Mouse (Mus musculus) G1E-ER4 (cell line): ENCODE measurements around the gene Recql5. TPM values are rescaled to one million over a fixed set of nuclear protein-coding genes. Genes with fewer than 3 reads are reported as not detected.

Source experiments
- GATA1 ChIP-seq: IDR thresholded peaks from one replicate; pipeline ENCODE4 v1.8.0; 2012; ENCODE audit warnings: low read length, inconsistent platforms
- polyA plus RNA-seq: library from polyadenylated mRNA; stranded (reverse); fragments of >175 nt; gene quantifications from 2 replicates; pipeline ENCODE4 v1.2.3, GENCODE M21; 2012

Recql5 gene
- polyA plus RNA-seq, 1 experiment = 13.3 TPM

GRCm38 (mm10) chr11:115911134-115911561, 22.1 kb downstream of the Recql5 start:
- TF ChIP-seq GATA1 = peak; percentile 98

GRCm38 (mm10) chr11:115906521-115906920, 26.8 kb downstream of the Recql5 start:
- TF ChIP-seq GATA1 = no peak

DNA sequence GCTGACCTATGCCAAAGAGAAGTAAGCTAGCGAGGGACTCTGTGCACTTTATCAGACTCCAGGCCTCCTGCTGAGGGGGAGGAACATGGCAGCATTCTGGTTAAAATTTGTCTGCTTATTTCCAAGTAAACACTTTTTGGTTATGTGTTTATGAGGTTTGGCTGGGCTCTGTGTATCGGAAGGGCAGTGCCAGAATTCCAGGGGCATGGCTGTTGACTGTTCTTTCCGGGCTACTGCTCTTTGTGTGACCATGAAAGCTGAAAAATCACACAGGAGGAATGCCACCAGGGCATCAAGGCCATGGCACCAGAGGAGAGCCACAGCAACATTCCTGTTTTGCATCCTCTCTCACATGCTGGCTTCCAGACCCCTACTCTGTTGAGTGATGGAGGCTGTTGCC, 27.2 kb downstream of the Recql5 start:
- no peak for TF ChIP-seq GATA1

GRCm38 (mm10) chr11:115904956-115905790, 28.1 kb downstream of the Recql5 start:
- TF ChIP-seq GATA1 = no peak

- TF ChIP-seq GATA1 = no peak
These were observed 28.9 kb downstream of the Recql5 start for GRCm38 (mm10) chr11:115904231-115904955.

- no peak for TF ChIP-seq GATA1
These were observed 29.7 kb downstream of the Recql5 start for GRCm38 (mm10) chr11:115903384-115904230.

DNA sequence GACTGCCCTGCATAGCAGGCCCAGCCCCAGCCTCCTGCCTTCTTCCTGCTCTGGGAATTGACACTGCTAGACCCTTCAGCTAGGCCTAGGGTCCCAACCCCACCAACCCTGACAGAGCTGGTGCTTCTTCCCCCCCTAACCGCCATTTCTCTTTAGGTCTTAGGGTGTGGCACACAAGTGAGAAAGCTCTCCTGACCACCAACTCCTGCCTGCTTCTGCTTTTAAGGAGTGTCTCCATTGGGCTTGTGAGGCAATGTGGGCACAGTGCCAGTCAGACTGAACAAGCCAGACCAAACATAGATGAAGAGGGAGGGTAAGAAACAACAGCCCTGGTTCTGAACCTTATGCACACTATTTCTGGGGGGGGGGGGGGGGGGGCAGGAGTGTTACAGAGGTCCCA, 30.4 kb downstream of the Recql5 start:
- no peak for TF ChIP-seq GATA1

DNA sequence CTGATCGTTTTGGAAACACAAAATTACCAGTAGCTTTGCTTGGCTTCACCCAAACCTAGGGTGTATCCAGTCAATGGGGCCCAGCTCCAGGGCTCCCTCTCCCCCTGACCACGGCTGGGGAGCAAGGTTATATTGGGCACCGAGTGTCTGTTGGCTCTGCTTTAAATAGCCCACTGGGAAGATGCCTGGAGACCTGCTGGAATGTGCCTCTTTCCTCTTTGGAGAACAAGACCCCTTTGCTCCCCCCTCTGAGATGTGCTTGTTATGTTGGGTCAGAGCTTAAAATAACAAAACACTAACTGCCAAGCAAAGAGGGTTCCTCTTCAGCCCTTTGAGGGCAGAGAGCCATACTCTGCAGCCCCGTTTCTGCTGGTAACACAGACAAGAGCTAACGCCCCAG, 31.1 kb downstream of the Recql5 start:
- TF ChIP-seq GATA1 = no peak

GRCm38 (mm10) chr11:115901338-115902161, 31.7 kb downstream of the Recql5 start:
- TF ChIP-seq GATA1 = peak; percentile 45

DNA sequence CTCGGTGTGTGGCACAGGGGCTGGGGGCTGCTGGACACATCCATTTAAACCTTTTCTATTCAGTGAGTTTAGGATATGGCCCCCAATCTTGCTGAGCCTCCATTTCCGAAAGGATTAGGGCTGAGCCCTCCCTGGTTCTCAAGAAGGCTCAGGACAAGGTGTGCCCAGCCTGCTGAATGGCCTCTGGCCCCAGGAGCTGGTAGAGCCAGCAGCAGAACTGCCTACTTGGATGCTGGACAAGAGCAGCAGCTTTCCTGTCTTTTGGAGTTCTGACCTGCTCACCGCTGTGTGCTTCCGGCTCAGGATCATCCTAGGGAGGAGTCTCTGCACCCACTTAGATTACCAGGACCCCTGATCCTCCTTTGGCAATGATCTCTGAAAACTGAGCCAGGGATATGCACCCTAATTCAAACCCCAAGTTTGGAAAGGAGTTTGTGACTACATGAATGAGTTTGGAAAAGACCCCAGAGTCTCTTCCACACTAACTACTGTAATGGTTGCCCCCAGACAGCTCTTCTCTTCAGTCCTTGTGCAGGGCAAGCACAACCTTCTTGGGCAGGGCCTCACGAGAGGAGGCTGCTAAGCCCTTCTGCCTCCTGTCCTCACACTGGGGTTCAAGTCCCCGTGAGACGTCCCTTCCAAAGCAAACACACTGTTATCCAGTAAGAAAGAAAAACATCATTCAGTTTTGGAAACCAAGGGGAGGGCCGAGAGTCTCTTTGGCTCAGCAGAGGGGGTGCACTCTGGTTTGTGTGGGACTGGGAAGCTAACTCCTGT, 32.5 kb downstream of the Recql5 start:
- TF ChIP-seq GATA1 = no peak

DNA sequence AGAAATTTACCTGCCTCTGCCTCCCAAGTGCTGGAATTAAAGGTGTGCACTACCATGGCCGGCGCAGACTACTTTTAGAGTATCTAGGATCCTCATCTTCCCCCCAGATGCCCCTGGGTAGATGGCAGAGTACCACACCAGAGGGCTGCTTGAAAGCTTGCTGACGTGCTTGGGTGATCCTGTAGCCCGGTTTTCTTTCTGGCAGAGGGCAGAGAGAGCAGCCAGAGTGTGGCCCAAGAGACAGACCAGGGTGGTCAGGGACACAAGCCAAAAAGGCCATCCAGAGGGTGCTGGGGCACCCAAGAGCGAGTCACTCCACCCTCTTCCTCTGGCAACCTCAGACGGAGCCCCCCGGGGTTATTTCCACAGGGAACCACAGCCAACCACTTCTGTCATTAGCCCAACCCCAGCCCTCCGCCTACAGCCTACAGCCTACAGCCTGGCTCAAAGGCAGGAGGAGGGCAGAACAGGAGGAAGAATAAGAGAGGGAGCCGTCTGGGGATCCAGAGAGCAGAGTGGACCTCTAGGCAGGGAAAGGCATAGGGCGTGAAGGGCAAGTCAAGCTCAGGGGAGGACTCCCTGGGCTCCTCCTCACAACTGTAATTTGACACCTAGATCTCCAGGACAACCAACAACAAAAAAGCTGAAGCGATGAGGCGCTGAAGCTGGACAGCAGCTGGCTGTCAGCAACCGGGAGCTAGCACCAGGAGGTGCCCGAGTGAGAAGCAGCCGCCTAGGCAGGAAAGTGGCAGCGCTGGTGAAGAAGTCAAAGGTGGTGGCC, 33.6 kb downstream of the Recql5 start, which contains the start of gene Smim5:
Gene Smim5 (plus strand): TSS at position 481 of the 781 bp plus-strand sequence.
- no peak for TF ChIP-seq GATA1

DNA sequence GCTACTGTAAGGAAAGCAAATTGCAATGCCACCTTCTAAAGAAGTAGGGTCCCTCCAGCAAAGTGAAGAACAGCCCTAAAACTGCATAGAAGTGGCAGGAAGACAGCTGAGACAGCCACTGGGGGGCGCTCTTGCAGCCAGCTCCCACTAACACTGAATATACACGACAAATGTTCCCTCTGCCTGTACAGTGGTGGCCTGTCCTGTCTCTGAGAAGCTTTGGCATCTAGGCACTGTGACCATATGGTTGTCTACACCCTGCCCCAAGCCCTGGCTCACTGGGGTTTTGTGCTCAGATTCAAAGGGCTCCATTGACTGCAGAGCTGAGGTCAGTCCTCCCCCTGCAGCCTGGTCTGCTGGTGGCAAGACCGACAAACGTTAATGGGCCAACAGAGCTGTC, 34.4 kb downstream of the Recql5 start:
- TF ChIP-seq GATA1 = no peak

GRCm38 (mm10) chr11:115898446-115898845, 34.8 kb downstream of the Recql5 start:
- TF ChIP-seq GATA1 = no peak
